Mouse (Mus musculus): ENCODE measurements around the gene Kmt5b. TPM values are rescaled to one million over a fixed set of nuclear protein-coding genes. Genes with fewer than 3 reads are reported as not detected.

Gene Kmt5b
- polyA plus RNA-seq, 1 experiment from 2014 or later, result 59.9 TPM

- Histone ChIP-seq H3K4me1 (peaks cover 18% of the 10 kb centered on the region), H3K4me2 (no peak overlapping the region), H3K9ac (no peak overlapping the region), H3K36me3 (replicated peaks) (peaks cover 6% of the 10 kb centered on the region; the same call in 1 of the 2 replicates), H3K27ac (no peak overlapping the region), H3K9me3 (no peaks in the 10 kb centered on the region), H3K27me3 (replicated peaks) (no peaks in the 10 kb centered on the region), H3K4me3 (no peak overlapping the region)
- no peak for ATAC-seq (replicated peaks)
- WGBS, result 91% methylated on average over 8 of the region's 8 CpGs
Observed at GRCm38 (mm10) chr19:3778713-3779112, 11.5 kb downstream of the Kmt5b start.

GRCm38 (mm10) chr19:3790077-3790476 lies 22.9 kb downstream of the Kmt5b start:
- Histone ChIP-seq H3K4me1 (no peaks in the 10 kb centered on the region), H3K27me3 (replicated peaks) (no peaks in the 10 kb centered on the region), H3K27ac (no peak overlapping the region), H3K9ac (no peak overlapping the region), H3K36me3 (replicated peaks) (peaks cover 35% of the 10 kb centered on the region), H3K4me3 (no peak overlapping the region), H3K9me3 (no peaks in the 10 kb centered on the region), H3K4me2 (no peak overlapping the region)
- 91% methylated on average over 1 of the region's 1 CpGs for WGBS
- ATAC-seq (replicated peaks), result no peak

DNA sequence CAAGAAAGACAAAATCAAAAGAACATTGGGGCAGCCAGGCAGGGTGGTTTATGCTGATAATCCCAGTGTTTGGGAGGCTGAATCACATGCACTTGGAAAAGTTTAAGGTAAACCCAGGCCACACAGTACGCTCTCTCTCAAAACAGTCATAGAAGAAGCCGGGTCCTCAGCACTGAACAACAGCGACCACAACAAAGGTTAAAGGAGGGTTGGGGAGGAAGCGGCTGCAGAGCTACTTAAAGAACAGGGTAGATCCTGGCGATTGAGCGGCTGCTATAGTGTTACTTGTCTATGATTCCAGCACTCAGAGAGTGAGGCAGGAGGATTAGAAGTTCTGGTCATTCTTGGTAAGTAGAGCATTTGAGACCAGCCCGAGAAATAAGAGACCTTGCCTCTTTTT lies 38.3 kb downstream of the Kmt5b start:
- Histone ChIP-seq H3K4me2 (no peak overlapping the region), H3K4me1 (no peaks in the 10 kb centered on the region), H3K9ac (no peak overlapping the region), H3K27ac (no peak overlapping the region), H3K36me3 (replicated peaks) (peaks cover 71% of the 10 kb centered on the region), H3K4me3 (no peak overlapping the region), H3K27me3 (replicated peaks) (no peaks in the 10 kb centered on the region), H3K9me3 (no peaks in the 10 kb centered on the region)
- WGBS, result 88% methylated on average over 7 of the region's 7 CpGs
- no peak for ATAC-seq (replicated peaks)

DNA sequence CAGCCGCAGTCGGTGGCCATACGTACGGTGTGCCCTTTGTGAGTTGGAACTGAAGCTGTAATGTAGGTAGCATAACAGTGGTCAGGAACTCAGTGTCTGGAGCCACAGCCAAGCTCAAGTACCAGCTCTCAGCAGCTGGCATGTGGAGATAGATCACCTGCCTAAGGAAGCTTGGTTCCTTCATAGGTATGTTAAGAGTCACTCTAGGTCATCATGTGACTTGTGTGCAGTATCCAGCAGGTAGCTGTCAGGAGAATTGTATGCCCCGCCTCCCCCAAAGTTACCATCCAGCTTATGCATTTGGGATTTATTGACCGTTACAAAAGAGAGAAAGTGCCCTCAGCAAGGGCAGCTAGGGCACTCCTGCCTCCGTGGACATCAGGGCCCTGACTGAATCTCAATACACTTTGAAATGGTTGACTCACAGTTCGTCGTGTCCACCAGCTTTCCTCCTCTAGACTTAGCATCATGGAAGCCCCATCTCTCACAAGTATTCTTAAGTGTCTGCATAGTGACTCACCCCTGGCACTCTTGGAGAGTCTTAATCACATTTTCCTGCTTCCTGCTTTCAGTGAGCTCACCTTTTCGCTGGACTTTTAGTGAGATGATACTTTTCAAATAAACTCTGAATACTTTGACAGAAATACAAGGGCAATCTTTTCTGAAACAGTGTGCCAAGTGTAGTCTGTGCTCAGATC lies 43.5 kb downstream of the Kmt5b start:
- Histone ChIP-seq H3K4me1 (no peaks in the 10 kb centered on the region), H3K36me3 (replicated peaks) (peaks cover 46% of the 10 kb centered on the region), H3K4me2 (no peak overlapping the region), H3K4me3 (no peak overlapping the region), H3K27me3 (replicated peaks) (no peaks in the 10 kb centered on the region), H3K9me3 (no peaks in the 10 kb centered on the region), H3K9ac (no peak overlapping the region), H3K27ac (no peak overlapping the region)
- 95% methylated on average over 10 of the region's 10 CpGs for WGBS
- no peak for ATAC-seq (replicated peaks)

- Histone ChIP-seq H3K4me2 (no peak overlapping the region), H3K4me1 (no peaks in the 10 kb centered on the region), H3K4me3 (no peak overlapping the region), H3K9me3 (no peaks in the 10 kb centered on the region), H3K27me3 (replicated peaks) (no peaks in the 10 kb centered on the region), H3K36me3 (replicated peaks) (peaks cover 30% of the 10 kb centered on the region), H3K9ac (no peak overlapping the region), H3K27ac (no peak overlapping the region)
- WGBS, result 91% methylated on average over 10 of the region's 10 CpGs
- no peak for ATAC-seq (replicated peaks)
Observed at GRCm38 (mm10) chr19:3814461-3814860, 47.2 kb downstream of the Kmt5b start.

GRCm38 (mm10) chr19:3815824-3816223 lies 48.6 kb downstream of the Kmt5b start:
- Histone ChIP-seq H3K36me3 (replicated peaks) (peaks cover 21% of the 10 kb centered on the region), H3K4me2 (no peak overlapping the region), H3K9me3 (no peaks in the 10 kb centered on the region), H3K4me3 (no peak overlapping the region), H3K27ac (no peak overlapping the region), H3K4me1 (no peaks in the 10 kb centered on the region), H3K27me3 (replicated peaks) (no peaks in the 10 kb centered on the region), H3K9ac (no peak overlapping the region)
- no peak for ATAC-seq (replicated peaks)
- WGBS, result 85% methylated on average over 12 of the region's 12 CpGs

- no peak for ATAC-seq (replicated peaks)
- WGBS, result 59% methylated on average over 2 of the region's 2 CpGs
- Histone ChIP-seq H3K27me3 (replicated peaks) (no peaks in the 10 kb centered on the region), H3K27ac (no peak overlapping the region), H3K9me3 (no peaks in the 10 kb centered on the region), H3K4me1 (no peaks in the 10 kb centered on the region), H3K9ac (no peak overlapping the region), H3K36me3 (replicated peaks) (peaks cover 20% of the 10 kb centered on the region), H3K4me2 (no peak overlapping the region), H3K4me3 (no peak overlapping the region)
Observed at GRCm38 (mm10) chr19:3819080-3819479, 51.9 kb downstream of the Kmt5b start.

GRCm38 (mm10) chr19:3819899-3820444 lies 52.8 kb downstream of the Kmt5b start:
- H3K9me3 ChIP-seq, result no peaks in the 10 kb centered on the region
- peaks cover 11% of the 10 kb centered on the region for H3K36me3 ChIP-seq (replicated peaks)
- no peak overlapping the region for H3K4me3 ChIP-seq
- ATAC-seq (replicated peaks), result no peak
- no peak overlapping the region for H3K4me2 ChIP-seq
- no peaks in the 10 kb centered on the region for H3K27me3 ChIP-seq (replicated peaks)
- H3K27ac ChIP-seq, result no peak overlapping the region
- no peak overlapping the region for H3K9ac ChIP-seq
- no peaks in the 10 kb centered on the region for H3K4me1 ChIP-seq
- WGBS, result 88% methylated on average over 2 of the region's 2 CpGs

- Histone ChIP-seq H3K36me3 (replicated peaks) (no peaks in the 10 kb centered on the region), H3K4me3 (no peak overlapping the region), H3K27ac (no peak overlapping the region), H3K27me3 (replicated peaks) (no peaks in the 10 kb centered on the region), H3K9ac (no peak overlapping the region), H3K4me1 (no peaks in the 10 kb centered on the region), H3K4me2 (no peak overlapping the region), H3K9me3 (no peaks in the 10 kb centered on the region)
- no peak for ATAC-seq (replicated peaks)
Observed at GRCm38 (mm10) chr19:3825044-3825443, 57.8 kb downstream of the Kmt5b start.

- no peak overlapping the region for H3K27ac ChIP-seq
- H3K4me1 ChIP-seq, result no peaks in the 10 kb centered on the region
- no peak overlapping the region for H3K9ac ChIP-seq
- no peak for ATAC-seq (replicated peaks)
- H3K27me3 ChIP-seq (replicated peaks), result no peaks in the 10 kb centered on the region
- H3K4me2 ChIP-seq, result no peak overlapping the region
- no peak overlapping the region for H3K4me3 ChIP-seq
- H3K9me3 ChIP-seq, result no peaks in the 10 kb centered on the region
- H3K36me3 ChIP-seq (replicated peaks), result no peaks in the 10 kb centered on the region
- WGBS, result 86% methylated on average over 3 of the region's 3 CpGs
Observed at GRCm38 (mm10) chr19:3829863-3830262, 62.6 kb downstream of the Kmt5b start.

GRCm38 (mm10) chr19:3831716-3832115 lies 64.5 kb downstream of the Kmt5b start:
- 67% methylated on average over 8 of the region's 8 CpGs for WGBS
- no peak overlapping the region for H3K9ac ChIP-seq
- no peaks in the 10 kb centered on the region for H3K27me3 ChIP-seq (replicated peaks)
- H3K4me1 ChIP-seq, result no peaks in the 10 kb centered on the region
- no peak overlapping the region for H3K4me3 ChIP-seq
- H3K36me3 ChIP-seq (replicated peaks), result no peaks in the 10 kb centered on the region
- no peak for ATAC-seq (replicated peaks)
- no peak overlapping the region for H3K27ac ChIP-seq
- H3K4me2 ChIP-seq, result no peak overlapping the region
- H3K9me3 ChIP-seq, result no peaks in the 10 kb centered on the region

DNA sequence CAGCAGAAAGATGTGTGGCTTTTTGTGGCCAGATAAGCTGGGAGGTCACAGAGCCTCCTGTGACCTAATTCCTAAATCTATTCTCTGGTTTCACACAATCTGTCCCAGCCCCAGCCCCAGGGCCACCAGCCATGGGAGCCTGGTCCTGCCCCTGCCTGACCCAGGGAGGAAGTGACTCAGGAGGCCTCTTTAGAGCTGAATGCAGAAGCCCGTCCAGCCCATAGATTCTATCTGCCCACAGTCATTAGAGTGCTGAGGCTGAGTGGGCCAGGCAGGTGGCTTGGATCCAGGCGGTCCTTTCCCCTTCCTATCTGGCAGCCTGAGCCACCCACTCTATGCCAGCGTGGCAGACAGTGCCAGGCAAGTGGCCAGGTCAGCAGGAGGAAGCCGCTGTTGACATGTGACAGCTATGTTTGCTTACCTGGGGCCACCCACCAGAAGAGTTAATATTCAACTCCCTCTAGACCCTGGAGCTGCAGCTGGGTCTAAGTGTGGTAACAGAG lies 65.7 kb downstream of the Kmt5b start:
- Histone ChIP-seq H3K36me3 (replicated peaks) (no peaks in the 10 kb centered on the region), H3K4me1 (no peaks in the 10 kb centered on the region), H3K27me3 (replicated peaks) (no peaks in the 10 kb centered on the region), H3K4me3 (no peak overlapping the region), H3K4me2 (no peak overlapping the region), H3K27ac (no peak overlapping the region), H3K9ac (no peak overlapping the region), H3K9me3 (no peaks in the 10 kb centered on the region)
- ATAC-seq (replicated peaks), result no peak
- 77% methylated on average over 4 of the region's 4 CpGs for WGBS

- Histone ChIP-seq H3K9me3 (no peaks in the 10 kb centered on the region), H3K9ac (no peak overlapping the region), H3K4me2 (no peak overlapping the region), H3K4me3 (no peak overlapping the region), H3K27me3 (replicated peaks) (no peaks in the 10 kb centered on the region), H3K27ac (no peak overlapping the region), H3K36me3 (replicated peaks) (no peaks in the 10 kb centered on the region), H3K4me1 (no peaks in the 10 kb centered on the region)
- ATAC-seq (replicated peaks), result no peak
- WGBS, result 87% methylated on average over 7 of the region's 7 CpGs
Observed at GRCm38 (mm10) chr19:3834301-3834700, 67.1 kb downstream of the Kmt5b start.

All from midbrain, embryonic 15.5 days (tissue).